Mouse (Mus musculus) left cerebral cortex, postnatal 14 days (tissue): ENCODE data around the gene Ankrd13c. TPM values are rescaled to one million over a fixed set of nuclear protein-coding genes. Genes with fewer than 3 reads are reported as not detected.

Source experiments
- DNase-seq, 2 experiments: peaks; one replicate each; pipeline ENCODE4 v3.0.0; 2021 to 2022; ENCODE audit warnings: low spot score in 2 of 2, mixed read lengths in 1 of 2
- intact Hi-C: fragments of 180-260 bp; cut with DNase I; formaldehyde crosslinking; loops from one replicate; pipeline ENCODE4 v1.15.1; 2025
- total RNA-seq, 2 experiments: library from RNA; stranded (reverse); gene quantifications; 2 replicates each; pipeline ENCODE4 v1.2.3; 2021

Gene Ankrd13c
- total RNA-seq, 2 experiments from 2014 or later: 122 to 127 TPM

GRCm38 (mm10) chr3:158040755-158041154 lies 93.7 kb downstream of the Ankrd13c start:
- intact Hi-C loops: no loop called here
- DNase-seq: no peak

GRCm38 (mm10) chr3:158049508-158049907 lies 102.5 kb downstream of the Ankrd13c start:
- intact Hi-C loops: no loop called here
- no peak for DNase-seq

Other genes starting within 250 kb of the Ankrd13c start
- gene Cth, start 22.2 kb upstream of the Ankrd13c start, total RNA-seq: 10 to 100 TPM in 1 of 2 experiments, 1 to 10 TPM in 1; 9.0 to 11.1 TPM
- 100 to 1,000 TPM; 156 to 159 TPM for gene Srsf11, start 89.4 kb downstream of the Ankrd13c start, total RNA-seq
- 10 to 100 TPM; 26.8 to 29.0 TPM for gene Lrrc40, start 89.4 kb downstream of the Ankrd13c start, total RNA-seq